8 mouse cellular contexts compared by ENCODE assay signal in the genomic region with DNA sequence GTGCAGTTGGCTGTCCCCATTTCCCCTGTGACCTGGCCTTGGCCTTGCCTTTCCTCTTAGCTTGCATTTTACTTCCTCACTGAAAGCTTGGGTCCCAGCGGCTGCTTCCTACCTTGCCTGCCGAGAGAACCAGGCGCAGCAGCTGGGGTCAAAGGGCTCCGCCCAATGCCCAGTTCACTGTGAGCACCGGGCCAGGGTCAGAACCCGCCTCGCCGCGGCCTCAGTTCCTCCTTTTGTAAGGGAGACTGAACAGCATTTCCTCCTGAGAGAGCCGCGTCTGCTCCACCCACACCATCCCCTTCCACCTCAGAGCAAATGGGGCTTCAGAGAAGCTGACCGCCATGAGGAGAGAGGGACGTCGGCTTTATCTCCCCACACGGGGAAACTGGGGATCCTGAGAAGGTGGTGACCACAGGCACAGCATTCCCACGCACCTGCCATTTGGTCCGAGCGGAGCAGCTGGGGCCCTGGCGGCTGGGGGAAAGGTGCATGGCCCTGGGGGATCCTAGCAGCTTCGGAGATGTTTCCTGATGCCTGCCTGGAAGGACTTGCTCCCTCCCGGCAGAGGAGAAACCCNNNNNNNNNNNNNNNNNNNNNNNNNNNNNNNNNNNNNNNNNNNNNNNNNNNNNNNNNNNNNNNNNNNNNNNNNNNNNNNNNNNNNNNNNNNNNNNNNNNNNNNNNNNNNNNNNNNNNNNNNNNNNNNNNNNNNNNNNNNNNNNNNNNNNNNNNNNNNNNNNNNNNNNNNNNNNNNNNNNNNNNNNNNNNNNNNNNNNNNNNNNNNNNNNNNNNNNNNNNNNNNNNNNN. TPM values are rescaled to one million over a fixed set of nuclear protein-coding genes. Genes with fewer than 3 reads are reported as not detected.
A peak's percentile ranks its signal among the peaks of the same experiment; 100 is the strongest.
DNase-seq lines count a peak whose midpoint lies in the region; ATAC-seq and TF ChIP-seq lines count a peak whose summit lies in the region.

No protein-coding gene starts in this region.

- 0 out of 2 replicates have a peak, but pooled peaks have one; percentile 15 for ATAC-seq in embryonic facial prominence, embryonic 14.5 days (ENCODE audit: low read depth)
- no peak for ATAC-seq in limb, embryonic 13.5 days (ENCODE audit: low FRiP score, low read depth)
- ATAC-seq in midbrain, postnatal 0 days (ENCODE audit: low FRiP score) = no peak

- WGBS in embryonic facial prominence, embryonic 14.5 days = 20% methylated on average over 20 of the region's 21 CpGs
- 10% methylated on average over 21 of the region's 21 CpGs for WGBS in hindbrain, embryonic 10.5 days
- WGBS in limb, embryonic 13.5 days = 18% methylated on average over 21 of the region's 21 CpGs
- 23% methylated on average over 21 of the region's 21 CpGs for WGBS in midbrain, postnatal 0 days

- H3K4me1 ChIP-seq in embryonic facial prominence, embryonic 14.5 days (ENCODE audit: control insufficient read depth, insufficient read depth, low read length) = peaks cover 31% of the 10 kb centered on the region
- H3K4me1 ChIP-seq in hindbrain, embryonic 10.5 days (replicated peaks) = peaks cover 58% of the 10 kb centered on the region
- H3K4me1 ChIP-seq in limb, embryonic 13.5 days = peaks cover 55% of the 10 kb centered on the region
- no peaks in the 10 kb centered on the region for H3K4me1 ChIP-seq in midbrain, postnatal 0 days (ENCODE audit: insufficient read depth, low read length)

- H3K36me3 ChIP-seq in embryonic facial prominence, embryonic 14.5 days (ENCODE audit: control insufficient read depth, insufficient read depth, low read length) = no peaks in the 10 kb centered on the region
- H3K36me3 ChIP-seq in hindbrain, embryonic 10.5 days = no peaks in the 10 kb centered on the region
- H3K36me3 ChIP-seq in limb, embryonic 13.5 days = no peaks in the 10 kb centered on the region
- no peaks in the 10 kb centered on the region for H3K36me3 ChIP-seq in midbrain, postnatal 0 days (ENCODE audit: insufficient read depth, low read length)

- H3K27me3 ChIP-seq in embryonic facial prominence, embryonic 14.5 days (replicated peaks; ENCODE audit: control insufficient read depth, insufficient read depth, low read length) = no peaks in the 10 kb centered on the region
- H3K27me3 ChIP-seq in hindbrain, embryonic 10.5 days (ENCODE audit: insufficient read depth, poor library complexity, severe bottlenecking) = peaks cover 16% of the 10 kb centered on the region
- no peaks in the 10 kb centered on the region for H3K27me3 ChIP-seq in limb, embryonic 13.5 days
- no peaks in the 10 kb centered on the region for H3K27me3 ChIP-seq in midbrain, postnatal 0 days (ENCODE audit: insufficient read depth, low read length)

- peak overlapping the region; percentile 42; the same call in 1 of the 2 replicates for H3K9ac ChIP-seq in embryonic facial prominence, embryonic 14.5 days (ENCODE audit: low read depth, low read length)
- peak overlapping the region; percentile 14 for H3K9ac ChIP-seq in limb, embryonic 13.5 days
- H3K9ac ChIP-seq in midbrain, postnatal 0 days (replicated peaks; ENCODE audit: low read length, poor library complexity, severe bottlenecking) = 0 out of 2 replicates have a peak overlapping the region, but pooled peaks have one; percentile 29

- no peaks in the 10 kb centered on the region for H3K9me3 ChIP-seq in embryonic facial prominence, embryonic 14.5 days (ENCODE audit: control insufficient read depth, low read length)
- no peaks in the 10 kb centered on the region for H3K9me3 ChIP-seq in hindbrain, embryonic 10.5 days
- H3K9me3 ChIP-seq in limb, embryonic 13.5 days = no peaks in the 10 kb centered on the region
- no peaks in the 10 kb centered on the region for H3K9me3 ChIP-seq in midbrain, postnatal 0 days (ENCODE audit: low read length)

- H3K27ac ChIP-seq in layer of hippocampus, adult 2 months = peak overlapping the region; percentile 66
- H3K27ac ChIP-seq in embryonic facial prominence, embryonic 14.5 days (replicated peaks; ENCODE audit: low read depth, low read length) = peak overlapping the region; percentile 61; the same call in 1 of the 2 replicates
- H3K27ac ChIP-seq in hindbrain, embryonic 10.5 days = peak overlapping the region; percentile 86
- peak overlapping the region; percentile 35; the same call in 1 of the 2 replicates for H3K27ac ChIP-seq in limb, embryonic 13.5 days
- H3K27ac ChIP-seq in midbrain, postnatal 0 days (ENCODE audit: low read depth, low read length) = peak overlapping the region; percentile 26; the same call in 1 of the 2 replicates

- H3K4me2 ChIP-seq in embryonic facial prominence, embryonic 14.5 days (ENCODE audit: low read depth, low read length) = peak overlapping the region; percentile 38; the same call in 1 of the 2 replicates
- H3K4me2 ChIP-seq in limb, embryonic 13.5 days (replicated peaks) = peak overlapping the region; percentile 17; the same call in 1 of the 2 replicates
- H3K4me2 ChIP-seq in midbrain, postnatal 0 days (ENCODE audit: low read depth, low read length, poor library complexity, severe bottlenecking) = no peak overlapping the region

- DNase-seq in layer of hippocampus, adult 2 months (ENCODE audit: low spot score in 2 of 2) = no peak
- no peak for DNase-seq in layer of hippocampus, adult 18-20 months (ENCODE audit: low spot score in 2 of 2)
- DNase-seq in embryonic facial prominence, embryonic 14.5 days (ENCODE audit: low spot score) = peak; percentile 51
- DNase-seq in hindbrain, embryonic 10.5 days (ENCODE audit: low spot score) = no peak
- no peak for DNase-seq in midbrain, postnatal 0 days (ENCODE audit: low spot score)
- DNase-seq in thymus, postnatal 4 days = peak; percentile 61
- no peak for DNase-seq in cerebellum, postnatal 14 days

- H3K4me3 ChIP-seq in layer of hippocampus, adult 2 months = peak overlapping the region; percentile 37
- H3K4me3 ChIP-seq in embryonic facial prominence, embryonic 14.5 days (ENCODE audit: low read depth, low read length) = 0 out of 2 replicates have a peak overlapping the region, but pooled peaks have one; percentile 1
- H3K4me3 ChIP-seq in hindbrain, embryonic 10.5 days = peak overlapping the region; percentile 38
- H3K4me3 ChIP-seq in limb, embryonic 13.5 days = no peak overlapping the region
- H3K4me3 ChIP-seq in midbrain, postnatal 0 days (ENCODE audit: low read depth, low read length) = 0 out of 2 replicates have a peak overlapping the region, but pooled peaks have one; percentile 2

- TF ChIP-seq CTCF in layer of hippocampus, adult 2 months (conservative IDR thresholded peaks at IDR 0.05) = no peak; the same call in 1 of the 2 replicates
- no peak for TF ChIP-seq CTCF in midbrain, postnatal 0 days (IDR thresholded peaks at IDR 0.05)

RNA-seq across cellular contexts. Expression of a gene that starts 42.9 kb away (rescaled TPM):
- 100 to 1,000 TPM; 216 to 232 TPM for total RNA-seq in layer of hippocampus, adult 2 months (2021)
- total RNA-seq in layer of hippocampus, adult 18-20 months (2021) = 100 to 1,000 TPM; 235 to 247 TPM
- 249 and 275 TPM in 2 replicates for polyA plus RNA-seq in embryonic facial prominence, embryonic 14.5 days (2014; fragmentation: Nextera tagmentation; extraction: Ambion mirVana)
- 385 and 396 TPM in 2 replicates for polyA plus RNA-seq in hindbrain, embryonic 10.5 days (2016; fragmentation: Nextera tagmentation; extraction: Ambion mirVana)
- 268 and 284 TPM in 2 replicates for polyA plus RNA-seq in limb, embryonic 13.5 days (2015; fragmentation: Nextera tagmentation; extraction: Ambion mirVana)
- 191 and 233 TPM in 2 replicates for total RNA-seq in midbrain, postnatal 0 days (2014; rRNA removed)
- polyA plus RNA-seq in midbrain, postnatal 0 days (2015; fragmentation: Nextera tagmentation; extraction: Ambion mirVana) = 402 and 414 TPM in 2 replicates

RNA-seq across cellular contexts. Expression of a gene that starts 51.0 kb away (rescaled TPM):
- under 1 TPM; 0.64 to 0.82 TPM for total RNA-seq in layer of hippocampus, adult 2 months (2021)
- under 1 TPM; 0.32 to 0.53 TPM for total RNA-seq in layer of hippocampus, adult 18-20 months (2021)
- polyA plus RNA-seq in embryonic facial prominence, embryonic 14.5 days (2014; fragmentation: Nextera tagmentation; extraction: Ambion mirVana) = 64.1 and 69.7 TPM in 2 replicates
- polyA plus RNA-seq in hindbrain, embryonic 10.5 days (2016; fragmentation: Nextera tagmentation; extraction: Ambion mirVana) = 45.3 and 45.5 TPM in 2 replicates
- 72.6 and 76.0 TPM in 2 replicates for polyA plus RNA-seq in limb, embryonic 13.5 days (2015; fragmentation: Nextera tagmentation; extraction: Ambion mirVana)
- total RNA-seq in midbrain, postnatal 0 days (2014; rRNA removed) = 0.28 and 0.71 TPM in 2 replicates
- polyA plus RNA-seq in midbrain, postnatal 0 days (2015; fragmentation: Nextera tagmentation; extraction: Ambion mirVana) = 3.8 and 5.1 TPM in 2 replicates

Comparison
In these comparisons a context has a peak if more than half of its experiments do, and no peak if none do; other contexts are left out.
1. DNase-seq: peak in embryonic facial prominence, embryonic 14.5 days (single experiment) and thymus, postnatal 4 days (single experiment); none in layer of hippocampus, adult 2 months (0 of 2), layer of hippocampus, adult 18-20 months (0 of 2), hindbrain, embryonic 10.5 days (single experiment), midbrain, postnatal 0 days (single experiment) and cerebellum, postnatal 14 days (0 of 2).
2. H3K27ac ChIP-seq: peak in every context shown above with its lines; median percentile 86 in hindbrain, embryonic 10.5 days; 66 in layer of hippocampus, adult 2 months; 61 in embryonic facial prominence, embryonic 14.5 days; 35 in limb, embryonic 13.5 days; 26 in midbrain, postnatal 0 days.
3. Peak in every context shown above with its lines, with median percentiles within 50 percentile points of each other: H3K9ac ChIP-seq.